Mouse (Mus musculus) frontal cortex, postnatal 36 days (tissue): ENCODE results near the gene Naxe.

Experiments
- DNase-seq, 2 experiments: peaks; one replicate each; pipeline ENCODE4 v3.0.0; 2022; ENCODE audit warnings: low spot score in 2 of 2

The Naxe gene

GRCm38 (mm10) chr3:88057902-88058696, at the start of gene Naxe:
Gene Naxe (minus strand): TSS chr3:88058495.
- DNase-seq, result peak; percentile 81 to 83

GRCm38 (mm10) chr3:88106126-88106525, 47.8 kb upstream of the Naxe start:
- DNase-seq, result no peak

GRCm38 (mm10) chr3:88102611-88103010, 44.3 kb upstream of the Naxe start:
- no peak for DNase-seq

- no peak for DNase-seq
Measured at GRCm38 (mm10) chr3:88102196-88102595, 43.9 kb upstream of the Naxe start.

GRCm38 (mm10) chr3:88101736-88102135, 43.4 kb upstream of the Naxe start:
- DNase-seq, result no peak

GRCm38 (mm10) chr3:88100251-88100650, 42.0 kb upstream of the Naxe start:
- no peak for DNase-seq

GRCm38 (mm10) chr3:88097666-88098065, 39.4 kb upstream of the Naxe start:
- peak in 1 of 2 experiments; percentile 11 for DNase-seq

- DNase-seq, result no peak
Measured at GRCm38 (mm10) chr3:88094126-88094525, 35.8 kb upstream of the Naxe start.

GRCm38 (mm10) chr3:88090616-88091015, 32.3 kb upstream of the Naxe start:
- DNase-seq, result no peak

GRCm38 (mm10) chr3:88090106-88090505, 31.8 kb upstream of the Naxe start:
- DNase-seq, result no peak

- DNase-seq, result no peak
Measured at GRCm38 (mm10) chr3:88087688-88088087, 29.4 kb upstream of the Naxe start.

GRCm38 (mm10) chr3:88085459-88085858, 27.2 kb upstream of the Naxe start:
- no peak for DNase-seq

- DNase-seq, result no peak
Measured at GRCm38 (mm10) chr3:88084001-88084400, 25.7 kb upstream of the Naxe start.

GRCm38 (mm10) chr3:88082663-88083062, 24.4 kb upstream of the Naxe start:
- no peak for DNase-seq

- DNase-seq, result no peak
Measured at GRCm38 (mm10) chr3:88082224-88082618, 23.9 kb upstream of the Naxe start.

GRCm38 (mm10) chr3:88081345-88082223, 23.3 kb upstream of the Naxe start, which contains the start of gene Iqgap3:
Gene Iqgap3 (plus strand): TSS chr3:88081971.
- DNase-seq, result peak; percentile 81 to 89

- no peak for DNase-seq
Measured at GRCm38 (mm10) chr3:88078204-88078603, 19.9 kb upstream of the Naxe start, which contains the start of gene Ttc24. Gene Ttc24 (minus strand): TSS chr3:88078304.

- no peak for DNase-seq
Measured at GRCm38 (mm10) chr3:88077441-88077840, 19.1 kb upstream of the Naxe start.

- no peak for DNase-seq
Measured at GRCm38 (mm10) chr3:88074766-88075165, 16.5 kb upstream of the Naxe start.

- DNase-seq, result no peak
Measured at GRCm38 (mm10) chr3:88074351-88074750, 16.1 kb upstream of the Naxe start.

GRCm38 (mm10) chr3:88073631-88074030, 15.3 kb upstream of the Naxe start:
- no peak for DNase-seq

GRCm38 (mm10) chr3:88071783-88072182, 13.5 kb upstream of the Naxe start:
- peak; percentile 92 to 93 for DNase-seq

- no peak for DNase-seq
Measured at GRCm38 (mm10) chr3:88068386-88068785, 10.1 kb upstream of the Naxe start.
